Mouse (Mus musculus) heart, postnatal 0 days (tissue): Measurements from ENCODE around the gene Tenm2.

Experiments
- CTCF ChIP-seq: IDR thresholded peaks from 2 replicates; pipeline ENCODE4 v1.5.1; 2016; ENCODE audit warnings: antibody characterized with exemption, control low read depth, low read depth
- EP300 ChIP-seq: IDR thresholded peaks from 2 replicates; pipeline ENCODE4 v1.6.1; 2016; ENCODE audit warnings: antibody characterized with exemption, low read depth

DNA sequence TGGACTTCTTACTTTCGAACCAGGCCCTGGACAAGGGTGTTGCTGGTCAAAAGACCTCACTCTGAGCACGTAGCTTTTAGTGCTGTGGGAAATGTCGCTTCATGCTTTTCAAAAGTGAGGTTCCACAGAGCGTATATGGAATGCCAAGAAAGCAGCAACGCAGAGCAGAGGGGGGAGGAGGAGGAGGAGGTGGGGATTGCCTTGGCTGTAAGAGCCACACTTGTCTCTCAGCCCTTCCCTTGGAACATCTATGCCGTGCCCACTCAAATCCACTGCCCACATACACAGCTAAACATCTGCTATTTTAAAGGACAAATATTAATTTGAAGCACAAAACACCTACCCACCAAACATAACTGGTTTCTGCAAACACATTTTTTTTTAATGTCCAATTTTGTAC is 544.9 kb downstream of the Tenm2 start:
- TF ChIP-seq CTCF (no peak), EP300 (no peak)
